In genomic region chr1:156605094-156605866, GRCm38 (mm10) we compare ENCODE assay signal across 9 mouse cellular contexts. TPM values are rescaled to one million over a fixed set of nuclear protein-coding genes. Genes with fewer than 3 reads are reported as not detected.
DNase-seq lines count a peak whose midpoint lies in the region; ATAC-seq and TF ChIP-seq lines count a peak whose summit lies in the region.
"Had no signal": no experiment of that assay in that cellular context is flagged by ENCODE, and none has a peak within 500 bp of the region (broad histone marks: within the 10 kb centered on the region; RNA-seq: fewer than 3 reads in every experiment).

No protein-coding gene starts in this region.

- no peak for DNase-seq in heart, adult 8-10 months (ENCODE audit: low spot score)
- DNase-seq in lung, embryonic 14.5 days = no peak
- no peak for DNase-seq in lung, adult 2 months
- no peak for DNase-seq in adrenal gland, adult (ENCODE audit: inconsistent age in 2 of 2, low spot score in 1 of 2)

- H3K27ac ChIP-seq in heart, embryonic 11.5 days (ENCODE audit: low read depth, low read length) = peak overlapping the region; percentile 22; the same call in 1 of the 2 replicates
- H3K27ac ChIP-seq in lung, embryonic 14.5 days (ENCODE audit: low read depth) = no peak overlapping the region
- peak overlapping the region; percentile 8; the same call in 1 of the 2 replicates for H3K27ac ChIP-seq in olfactory bulb, adult 2 months (ENCODE audit: insufficient read depth, low read depth, low read length)
- H3K27ac ChIP-seq: embryonic facial prominence, embryonic 10.5 days had no signal

- 0 out of 2 replicates have a peak, but pooled peaks have one; percentile 18 for ATAC-seq in heart, embryonic 11.5 days (replicated peaks; ENCODE audit: insufficient number of reproducible peaks, low FRiP score, low TSS enrichment)
- ATAC-seq in lung, embryonic 14.5 days (ENCODE audit: insufficient read depth) = 0 out of 2 replicates have a peak, but pooled peaks have one; percentile 17
- ATAC-seq in erythroblast, adult 5-6 weeks (replicated peaks; ENCODE audit: low FRiP score, poor library complexity, severe bottlenecking) = peak; percentile 30; the same call in 1 of the 2 replicates

- no peak for TF ChIP-seq POLR2A in lung, adult 2 months (IDR thresholded peaks at IDR 0.05; ENCODE audit: borderline replicate concordance, extremely low read depth, low read depth, low read length)
- TF ChIP-seq POLR2A in olfactory bulb, adult 2 months (IDR thresholded peaks at IDR 0.05; ENCODE audit: insufficient read depth, low read depth, low read length) = no peak

- no peaks in the 10 kb centered on the region for H3K36me3 ChIP-seq in heart, embryonic 11.5 days (ENCODE audit: control insufficient read depth, insufficient read depth, low read length)
- no peaks in the 10 kb centered on the region for H3K36me3 ChIP-seq in lung, embryonic 14.5 days (ENCODE audit: insufficient read depth)
- H3K36me3 ChIP-seq: embryonic facial prominence, embryonic 10.5 days had no signal

- no peak for TF ChIP-seq CTCF in lung, embryonic 14.5 days (IDR thresholded peaks at IDR 0.05; ENCODE audit: low read depth)
- no peak for TF ChIP-seq CTCF in lung, adult 2 months (IDR thresholded peaks at IDR 0.05; ENCODE audit: insufficient read depth, low read length)
- no peak for TF ChIP-seq CTCF in olfactory bulb, adult 2 months (IDR thresholded peaks at IDR 0.05; ENCODE audit: insufficient read depth, low read depth, low read length)

- H3K9ac ChIP-seq in heart, embryonic 11.5 days (ENCODE audit: low read depth, low read length) = no peak overlapping the region
- H3K9ac ChIP-seq in lung, embryonic 14.5 days = no peak overlapping the region

- H3K9me3 ChIP-seq in heart, embryonic 11.5 days (replicated peaks; ENCODE audit: control insufficient read depth, low read length) = no peaks in the 10 kb centered on the region
- H3K9me3 ChIP-seq in lung, embryonic 14.5 days (ENCODE audit: low read depth, low read length) = no peaks in the 10 kb centered on the region
- H3K9me3 ChIP-seq: embryonic facial prominence, embryonic 10.5 days had no signal

- no peak overlapping the region for H3K4me3 ChIP-seq in heart, embryonic 11.5 days (ENCODE audit: low read depth, low read length)
- no peak overlapping the region for H3K4me3 ChIP-seq in lung, embryonic 14.5 days (ENCODE audit: low read depth, low read length)
- no peak overlapping the region for H3K4me3 ChIP-seq in lung, adult 2 months (replicated peaks; ENCODE audit: extremely low read depth, low read depth, low read length)
- no peak overlapping the region for H3K4me3 ChIP-seq in olfactory bulb, adult 2 months (ENCODE audit: insufficient read depth, low read depth, low read length)
- H3K4me3 ChIP-seq: embryonic facial prominence, embryonic 10.5 days had no signal

- H3K4me2 ChIP-seq in heart, embryonic 11.5 days = no peak overlapping the region
- H3K4me2 ChIP-seq in lung, embryonic 14.5 days = no peak overlapping the region

- 66% methylated on average over 12 of the region's 12 CpGs for WGBS in heart, embryonic 11.5 days (ENCODE audit: insufficient replicate concordance)
- WGBS in lung, embryonic 14.5 days = 67% methylated on average over 12 of the region's 12 CpGs
- WGBS in lung, adult 2 months = 66% methylated on average over 12 of the region's 12 CpGs
- 73% methylated on average over 12 of the region's 12 CpGs for WGBS in olfactory bulb, adult 2 months

- H3K4me1 ChIP-seq in heart, embryonic 11.5 days (ENCODE audit: control insufficient read depth, insufficient read depth, low read length) = peaks cover 13% of the 10 kb centered on the region
- no peaks in the 10 kb centered on the region for H3K4me1 ChIP-seq in lung, embryonic 14.5 days (ENCODE audit: insufficient read depth)
- H3K4me1 ChIP-seq in lung, adult 2 months (ENCODE audit: control insufficient read depth, insufficient read depth, low read length) = peaks cover 6% of the 10 kb centered on the region; the same call in 1 of the 2 replicates
- H3K4me1 ChIP-seq in olfactory bulb, adult 2 months (ENCODE audit: control insufficient read depth, insufficient read depth, low read length) = peaks cover 13% of the 10 kb centered on the region

- H3K27me3 ChIP-seq in heart, embryonic 11.5 days (ENCODE audit: control insufficient read depth, insufficient read depth, low read length) = no peaks in the 10 kb centered on the region
- H3K27me3 ChIP-seq in lung, embryonic 14.5 days (ENCODE audit: insufficient read depth, low read length) = no peaks in the 10 kb centered on the region
- H3K27me3 ChIP-seq: CH12.LX had no signal

RNA-seq across cellular contexts. Expression of gene Abl2, which starts 46.7 kb away (rescaled TPM):
- polyA plus RNA-seq in heart, embryonic 11.5 days (2014; fragmentation: Nextera tagmentation; extraction: Ambion mirVana) = 3.5 and 5.2 TPM in 2 replicates
- 10 to 100 TPM; 20.1 to 26.1 (median 22.4) TPM for total RNA-seq in heart, adult 8-10 months (2022)
- 6.0 and 6.2 TPM in 2 replicates for polyA plus RNA-seq in lung, embryonic 14.5 days (2014; fragmentation: Nextera tagmentation; extraction: Ambion mirVana)
- 8.2 and 9.8 TPM in 2 replicates for polyA plus RNA-seq in lung, adult 2 months (2012; rRNA removed)
- total RNA-seq in erythroblast, adult 5-6 weeks (2015; ENCODE audit: low replicate concordance) = 1.3 and 8.6 TPM in 2 replicates
- total RNA-seq in erythroblast, adult 5-6 weeks (2017; ENCODE audit: low replicate concordance) = 1.5 and 5.4 TPM in 2 replicates
- 116 TPM in 1 of 2 replicates, not detected in the other for polyA plus RNA-seq in olfactory bulb, adult 2 months (2012; ENCODE audit: insufficient read depth, insufficient read length, low replicate concordance, missing spikeins)
